Mouse (Mus musculus) olfactory bulb, adult 2 months (tissue): Measurements from ENCODE around the gene BC035044. TPM values are rescaled to one million over a fixed set of nuclear protein-coding genes. Genes with fewer than 3 reads are reported as not detected.
A peak's percentile ranks its signal among the peaks of the same experiment; 100 is the strongest.
"Not testable (repeated sequence)": the region's sequence is repeated elsewhere in the genome, so short reads cannot be mapped to it uniquely, and the experiment has no call there.

ENCODE experiments used
- H3K27ac ChIP-seq: fragments of 200-500 bp; 2 replicates; pipeline ENCODE4 v1.5.1; 2012; ENCODE audit warnings: low read depth, low read length; ENCODE audit not compliant: insufficient read depth
- H3K4me1 ChIP-seq: fragments of 200-500 bp; 2 replicates; pipeline ENCODE4 v1.6.1; 2012; ENCODE audit warnings: low read length; ENCODE audit not compliant: control insufficient read depth, insufficient read depth
- H3K4me3 ChIP-seq: fragments of 200-500 bp; 2 replicates; pipeline ENCODE4 v1.5.1; 2012; ENCODE audit warnings: mild to moderate bottlenecking, low read depth, low read length, moderate library complexity; ENCODE audit not compliant: insufficient read depth
- CTCF ChIP-seq: fragments of 200-500 bp; IDR thresholded peaks from 2 replicates; pipeline ENCODE4 v1.5.1; 2012; ENCODE audit warnings: low read depth, mild to moderate bottlenecking, low read length, moderate library complexity; ENCODE audit not compliant: insufficient read depth
- POLR2A ChIP-seq: fragments of 200-500 bp; IDR thresholded peaks from 2 replicates; pipeline ENCODE4 v1.6.1; 2012; ENCODE audit warnings: mild to moderate bottlenecking, low read depth, low read length, moderate library complexity; ENCODE audit not compliant: insufficient read depth
- WGBS: fragments of 180-500 bp; shearing (Covaris S2); methylation state at CpG from one replicate; pipeline ENCODE4 v1.1.7; 2018; 5-methylcytosine and 5-hydroxymethylcytosine counted together
- polyA plus RNA-seq: library from polyadenylated mRNA; stranded (reverse); fragments of >200 nt; gene quantifications from 2 replicates; pipeline ENCODE4 v1.2.4, GENCODE M21; 2012; ENCODE audit warnings: low replicate concordance; ENCODE audit not compliant: missing spikeins, insufficient read depth, insufficient read length

The BC035044 gene
- not detected in 2 replicates for polyA plus RNA-seq

GRCm38 (mm10) chr6:128890948-128891355 lies at the start of gene BC035044:
BC035044 (minus strand) TSS chr6:128891126.
- Histone ChIP-seq H3K27ac (no peak within 1 kb of the TSS), H3K4me3 (no peak within 1 kb of the TSS), H3K4me1 (no peaks in the 10 kb centered on the region)
- no peak for TF ChIP-seq CTCF
- TF ChIP-seq POLR2A = no peak
- 85% methylated on average over 2 of the region's 2 CpGs for WGBS

- H3K27ac ChIP-seq, H3K4me3 ChIP-seq, H3K4me1 ChIP-seq: not testable (repeated sequence)
- WGBS = 93% methylated on average over 5 of the region's 13 CpGs
Measured at GRCm38 (mm10) chr6:128935889-128936665, 45.2 kb upstream of the BC035044 start.

- H3K27ac ChIP-seq = 0 out of 2 replicates have a peak within 1 kb of the TSS, but pooled peaks have one; percentile 21
- H3K4me3 ChIP-seq, H3K4me1 ChIP-seq: not testable (repeated sequence)
- 24% methylated on average over 4 of the region's 4 CpGs for WGBS
Measured at GRCm38 (mm10) chr6:128934081-128934480, 43.2 kb upstream of the BC035044 start, which contains the start of gene Clec2g. Clec2g (plus strand) TSS chr6:128934381.

GRCm38 (mm10) chr6:128933050-128933449 lies 42.1 kb upstream of the BC035044 start:
- H3K27ac ChIP-seq = no peak overlapping the region
- H3K4me1 ChIP-seq = 0 out of 2 replicates have a peak, but pooled peaks cover 2% of the 10 kb centered on the region
- 75% methylated on average over 2 of the region's 2 CpGs for WGBS
- no peak for TF ChIP-seq POLR2A
- no peak overlapping the region for H3K4me3 ChIP-seq

- WGBS = 88% methylated on average over 2 of the region's 2 CpGs
- H3K4me1 ChIP-seq = no peaks in the 10 kb centered on the region
- no peak overlapping the region for H3K4me3 ChIP-seq
- H3K27ac ChIP-seq = no peak overlapping the region
- TF ChIP-seq POLR2A (no peak), CTCF (no peak)
Measured at GRCm38 (mm10) chr6:128917322-128917721, 26.4 kb upstream of the BC035044 start.

DNA sequence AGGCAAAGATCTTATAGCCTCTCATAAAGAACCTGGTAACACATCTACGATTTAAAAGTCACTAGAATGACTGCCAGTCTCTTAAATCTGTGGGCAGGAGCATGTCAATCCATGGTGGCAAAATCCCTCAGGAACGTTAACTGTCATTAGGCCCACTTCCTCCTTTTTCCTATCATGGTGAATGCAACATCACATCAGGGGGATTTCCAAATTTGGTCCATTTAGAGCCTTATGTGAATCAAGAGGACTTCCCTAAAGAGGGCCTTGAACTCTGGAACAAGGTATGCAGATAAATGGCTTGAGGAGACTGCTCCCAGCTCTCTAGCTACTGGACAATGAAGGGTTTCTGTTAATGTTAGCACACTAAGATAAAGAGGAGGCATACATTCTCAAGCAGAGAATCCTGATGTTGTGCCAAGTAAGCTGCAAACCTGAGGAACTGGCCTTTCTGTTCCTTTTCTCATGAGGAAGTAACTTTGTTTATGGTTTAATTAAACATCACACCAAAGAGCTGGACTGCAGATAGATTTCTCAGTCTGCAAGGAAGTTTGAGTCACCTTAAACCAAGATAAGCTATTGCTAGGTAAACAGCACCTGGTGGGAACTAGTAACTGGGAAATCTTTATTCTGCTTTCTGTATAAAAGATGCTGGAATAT lies 22.8 kb upstream of the BC035044 start:
- TF ChIP-seq CTCF = no peak
- no peak for TF ChIP-seq POLR2A

GRCm38 (mm10) chr6:128900796-128901552 lies 10.0 kb upstream of the BC035044 start:
- not testable (repeated sequence) for H3K4me3 ChIP-seq, H3K27ac ChIP-seq, H3K4me1 ChIP-seq
- 94% methylated on average over 6 of the region's 6 CpGs for WGBS

More for the DNA sequence above, 22.8 kb upstream of the BC035044 start:
- 82% methylated on average over 2 of the region's 2 CpGs for WGBS
- H3K27ac ChIP-seq = no peak overlapping the region
- H3K4me1 ChIP-seq = no peaks in the 10 kb centered on the region
- no peak overlapping the region for H3K4me3 ChIP-seq

GRCm38 (mm10) chr6:128900044-128900443 lies 9.1 kb upstream of the BC035044 start:
- Histone ChIP-seq H3K4me1 (no peaks in the 10 kb centered on the region), H3K4me3 (no peak overlapping the region), H3K27ac (no peak overlapping the region)
- WGBS = 88% methylated on average over 2 of the region's 2 CpGs
- TF ChIP-seq POLR2A (no peak), CTCF (no peak)

DNA sequence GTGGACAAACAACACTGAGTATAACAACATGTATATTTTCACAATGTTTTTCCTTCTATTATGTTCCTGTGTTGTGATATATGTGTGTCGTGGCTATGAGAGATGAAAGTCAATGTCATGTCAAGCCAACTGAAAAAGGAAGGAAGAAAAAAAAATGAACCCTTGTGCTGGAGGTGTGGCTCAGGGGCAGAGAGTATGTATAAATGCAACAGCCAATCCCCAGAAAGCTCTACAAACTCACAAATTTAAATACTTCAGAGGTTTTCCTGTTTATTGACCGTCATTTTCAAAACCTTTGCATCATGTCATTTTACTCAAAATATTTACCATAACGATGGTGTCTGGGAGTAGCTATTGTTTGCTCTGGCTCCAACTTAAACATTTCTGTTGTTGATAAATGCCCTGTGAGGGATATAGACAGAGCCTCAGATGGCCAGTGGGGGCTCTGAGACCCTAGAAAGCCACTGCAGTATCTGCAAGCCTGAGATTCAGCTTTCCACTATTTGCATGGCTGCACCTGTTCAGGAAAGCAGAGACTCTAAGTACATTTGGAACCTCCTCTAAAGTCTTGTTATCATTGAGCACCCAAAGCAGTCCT lies 4.6 kb upstream of the BC035044 start:
- no peak overlapping the region for H3K27ac ChIP-seq
- H3K4me3 ChIP-seq = no peak overlapping the region
- WGBS = 86% methylated on average over 3 of the region's 3 CpGs
- no peak for TF ChIP-seq CTCF
- no peak for TF ChIP-seq POLR2A
- no peaks in the 10 kb centered on the region for H3K4me1 ChIP-seq
